Mouse (Mus musculus) heart, embryonic 10.5 days (tissue): ENCODE measurements at regions not wholly inside any gene's neighbourhood (a gene's known extent, or its start where the extent isn't known, plus 50 kb on each side); places are given as distances from the start of the nearest gene placed in this dataset.

Experiments used
- DNase-seq: peaks from one replicate; pipeline ENCODE4 v3.0.0-alpha.2; 2017; ENCODE audit warnings: low spot score
- H3K27ac ChIP-seq: fragments of 300-500 bp; sonication (generic); 2 replicates; pipeline ENCODE4 v1.5.1; 2016; ENCODE audit warnings: mild to moderate bottlenecking
- H3K27me3 ChIP-seq: fragments of 300-500 bp; sonication (generic); 2 replicates; pipeline ENCODE4 v1.6.1; 2016; ENCODE audit warnings: mild to moderate bottlenecking; ENCODE audit not compliant: poor library complexity, insufficient read depth, severe bottlenecking
- H3K36me3 ChIP-seq: fragments of 300-500 bp; sonication (generic); 2 replicates; pipeline ENCODE4 v1.6.1; 2016; ENCODE audit warnings: mild to moderate bottlenecking, moderate library complexity
- H3K4me1 ChIP-seq: fragments of 300-500 bp; sonication (generic); 2 replicates; pipeline ENCODE4 v1.6.1; 2016; ENCODE audit warnings: mild to moderate bottlenecking
- H3K4me3 ChIP-seq: fragments of 300-500 bp; sonication (generic); 2 replicates; pipeline ENCODE4 v1.5.1; 2016; ENCODE audit warnings: mild to moderate bottlenecking, moderate library complexity
- H3K9me3 ChIP-seq: fragments of 300-500 bp; sonication (generic); 2 replicates; pipeline ENCODE4 v1.6.1; 2016; ENCODE audit warnings: mild to moderate bottlenecking, moderate library complexity
- WGBS: fragments of 180-500 bp; shearing (Covaris S2); methylation state at CpG from one replicate; pipeline ENCODE4 v1.1.7; 2016; 5-methylcytosine and 5-hydroxymethylcytosine counted together

DNA sequence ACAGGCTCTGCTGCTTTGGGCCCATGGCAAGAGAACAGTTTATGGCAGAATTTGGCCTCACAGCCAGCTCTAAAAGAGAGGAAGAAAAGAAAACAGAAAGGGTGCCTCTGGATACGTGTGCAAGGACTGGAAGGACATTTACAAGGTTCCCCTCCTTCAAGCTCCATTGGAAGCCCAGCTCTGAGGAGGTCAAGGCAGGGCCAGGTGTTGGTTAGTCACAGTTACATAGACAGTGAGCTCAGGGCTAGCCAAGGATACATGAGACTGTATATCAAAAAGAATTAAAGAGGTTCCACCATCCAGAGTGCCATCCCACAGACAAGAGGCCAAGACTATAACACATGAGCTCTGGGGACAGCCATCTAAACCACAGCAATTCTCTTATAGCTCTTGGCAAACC, 131.6 kb upstream of the Jarid2 start:
- 66% methylated on average over 1 of the region's 1 CpGs for WGBS
- no peak overlapping the region for H3K4me3 ChIP-seq

DNA sequence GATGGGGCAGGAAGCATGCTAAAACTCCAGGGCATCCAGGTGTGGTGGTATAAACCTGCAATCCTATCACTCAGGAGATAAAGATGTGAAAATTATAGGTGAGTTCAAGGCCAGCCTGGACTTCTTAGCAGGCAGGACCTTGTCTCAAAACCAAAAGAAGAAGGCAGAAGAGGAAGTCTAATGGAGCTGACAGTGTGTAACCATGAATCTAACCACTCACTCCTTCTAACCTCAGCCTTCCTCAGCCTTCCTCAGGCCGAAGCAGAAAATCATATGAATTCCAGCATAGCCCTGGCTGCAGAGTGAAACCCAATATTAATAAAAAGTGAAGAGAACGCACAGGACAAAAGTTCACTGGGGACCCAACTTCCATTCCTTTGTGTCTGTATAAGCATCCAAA, 128.2 kb upstream of the Jarid2 start:
- Histone ChIP-seq H3K27me3 (no peaks in the 10 kb centered on the region), H3K9me3 (no peaks in the 10 kb centered on the region), H3K4me1 (no peaks in the 10 kb centered on the region), H3K4me3 (no peak overlapping the region), H3K36me3 (no peaks in the 10 kb centered on the region), H3K27ac (no peak overlapping the region)
- WGBS, result 89% methylated on average over 2 of the region's 2 CpGs
- no peak for DNase-seq

More for the DNA sequence above, 131.6 kb upstream of the Jarid2 start:
- Histone ChIP-seq H3K27ac (no peak overlapping the region), H3K9me3 (no peaks in the 10 kb centered on the region), H3K4me1 (no peaks in the 10 kb centered on the region), H3K36me3 (no peaks in the 10 kb centered on the region), H3K27me3 (no peaks in the 10 kb centered on the region)
- DNase-seq, result no peak

DNA sequence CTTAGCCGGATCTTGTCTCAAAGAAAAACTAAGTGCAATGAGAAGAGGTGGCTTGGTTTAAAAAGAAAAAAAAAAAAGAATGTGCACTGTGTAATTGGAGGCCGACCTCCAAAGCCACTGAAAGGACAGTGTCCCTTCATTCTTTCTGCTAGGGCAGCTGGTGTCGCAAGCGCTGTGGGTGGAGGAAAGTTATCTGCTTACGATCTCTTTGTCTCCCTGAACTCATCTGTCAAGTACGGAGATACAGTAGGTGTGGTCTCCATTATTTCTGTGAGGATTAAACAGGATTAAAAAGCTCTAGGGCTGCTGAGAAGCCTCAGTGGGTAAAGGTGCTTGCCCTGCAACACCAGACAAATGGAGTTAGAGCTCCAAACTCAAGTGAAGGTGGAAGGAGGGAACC, 126.6 kb upstream of the Jarid2 start:
- Histone ChIP-seq H3K4me1 (peaks cover 4% of the 10 kb centered on the region; the same call in 1 of the 2 replicates), H3K27me3 (no peaks in the 10 kb centered on the region), H3K9me3 (no peaks in the 10 kb centered on the region), H3K27ac (no peak overlapping the region), H3K36me3 (no peaks in the 10 kb centered on the region), H3K4me3 (no peak overlapping the region)
- DNase-seq, result no peak
- WGBS, result 38% methylated on average over 6 of the region's 6 CpGs

DNA sequence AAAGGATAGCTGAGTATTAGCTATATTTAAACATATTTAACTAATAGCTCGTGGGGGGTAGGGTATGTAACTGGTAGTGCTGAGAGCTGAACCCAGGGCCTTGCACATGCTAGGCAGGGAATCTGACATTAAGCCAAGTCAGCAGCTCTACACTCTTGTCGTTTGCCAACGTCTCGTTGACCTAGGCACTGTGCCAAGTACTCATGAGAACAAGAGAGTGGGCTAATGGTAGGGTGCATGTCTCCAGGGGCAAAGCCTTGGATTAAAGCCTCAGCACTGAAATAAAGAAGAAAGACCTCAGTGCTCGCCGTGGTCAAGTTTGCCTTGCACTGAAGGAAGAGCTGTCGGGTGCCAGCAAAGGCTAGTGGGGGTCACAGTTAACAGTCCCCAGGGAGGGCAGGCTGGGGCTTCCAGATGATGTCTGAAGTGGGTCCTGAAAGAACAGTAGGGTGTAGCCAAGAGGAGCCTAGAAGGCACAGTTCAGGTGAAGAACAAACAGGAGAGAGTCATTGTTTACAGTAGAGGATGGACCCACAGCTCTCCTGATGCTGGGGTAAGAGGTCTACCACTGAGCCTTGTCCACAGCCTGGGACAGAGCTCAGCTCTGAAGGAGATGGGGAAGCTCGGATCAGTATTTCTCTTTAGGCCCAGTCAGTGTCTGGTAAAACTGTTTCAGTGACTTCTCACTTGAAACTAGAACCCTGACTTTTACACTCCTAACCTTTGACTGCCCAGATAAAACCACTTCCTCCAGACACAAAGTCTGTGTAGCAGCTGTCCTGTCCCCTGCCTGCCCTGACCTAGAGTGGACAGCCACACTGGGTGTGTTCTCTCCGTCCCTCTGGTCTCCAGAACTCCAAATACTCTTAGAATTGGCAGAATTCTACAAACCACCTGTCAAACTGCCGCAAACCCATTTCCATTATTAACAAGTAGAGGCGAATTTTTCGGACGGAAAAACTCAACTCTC, 121.7 kb upstream of the Jarid2 start:
- Histone ChIP-seq H3K27me3 (no peaks in the 10 kb centered on the region), H3K4me3 (no peak overlapping the region), H3K27ac (no peak overlapping the region), H3K9me3 (no peaks in the 10 kb centered on the region), H3K4me1 (peaks cover 16% of the 10 kb centered on the region), H3K36me3 (no peaks in the 10 kb centered on the region)
- DNase-seq, result no peak
- WGBS, result 81% methylated on average over 13 of the region's 13 CpGs

DNA sequence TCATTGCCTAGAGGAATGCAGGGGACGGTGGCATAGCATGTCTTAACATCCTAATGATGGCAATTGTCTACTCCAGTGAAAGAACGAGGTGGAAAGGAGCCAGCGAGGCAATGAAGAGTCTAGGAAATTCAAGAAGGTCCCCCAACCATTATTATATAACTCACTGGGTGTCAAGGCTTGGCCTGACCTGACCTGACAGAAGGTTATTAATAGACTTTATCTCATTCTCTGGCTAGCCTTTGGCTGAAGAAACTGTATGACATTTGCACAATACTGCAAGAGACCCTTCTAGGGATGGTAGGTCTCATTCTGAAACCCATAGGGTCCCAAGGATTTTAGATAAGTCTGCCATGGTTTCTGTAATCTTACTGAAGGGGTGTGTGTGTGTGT, 121.0 kb upstream of the Jarid2 start:
- DNase-seq, result no peak
- 87% methylated on average over 3 of the region's 3 CpGs for WGBS

DNA sequence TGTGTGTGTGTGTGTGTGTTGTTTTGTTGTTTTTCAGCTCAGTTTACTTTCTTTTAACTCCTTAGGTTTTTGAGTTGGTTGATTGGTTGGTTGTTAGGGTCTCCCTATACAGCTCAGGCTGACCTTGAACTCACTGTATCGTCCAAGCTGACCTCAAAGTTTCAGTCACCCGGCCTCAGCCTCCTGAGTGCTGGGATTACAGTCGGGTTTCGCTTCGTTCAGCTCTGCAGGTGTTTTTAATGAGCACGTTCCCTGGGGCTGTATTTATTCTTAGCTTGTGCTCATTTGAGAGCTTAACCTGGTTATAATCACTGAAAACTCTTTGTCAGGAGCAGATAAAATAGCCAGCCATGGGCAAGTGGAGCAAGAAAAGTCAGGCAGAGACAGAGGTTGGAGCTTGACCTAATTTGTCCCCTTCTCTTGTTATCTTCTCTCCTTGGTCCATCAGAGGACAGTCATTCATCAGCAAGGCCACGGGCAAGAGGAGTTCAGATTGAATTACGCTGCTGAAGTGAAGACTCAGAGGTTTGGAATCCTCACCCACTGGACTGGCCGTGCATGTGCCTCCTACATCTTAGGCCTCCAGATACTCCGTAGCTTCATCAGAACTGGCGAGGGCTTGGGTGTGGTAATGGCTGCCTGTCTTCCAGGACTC, 120.5 kb upstream of the Jarid2 start:
- 41% methylated on average over 11 of the region's 11 CpGs for WGBS
- Histone ChIP-seq H3K36me3 (no peaks in the 10 kb centered on the region), H3K9me3 (no peaks in the 10 kb centered on the region), H3K27ac (peak overlapping the region; percentile 10; the same call in 1 of the 2 replicates), H3K27me3 (no peaks in the 10 kb centered on the region), H3K4me1 (peaks cover 16% of the 10 kb centered on the region), H3K4me3 (no peak overlapping the region)
- DNase-seq, result no peak

More for the DNA sequence above, 121.0 kb upstream of the Jarid2 start:
- Histone ChIP-seq H3K27ac (no peak overlapping the region), H3K27me3 (no peaks in the 10 kb centered on the region), H3K36me3 (no peaks in the 10 kb centered on the region), H3K4me1 (peaks cover 16% of the 10 kb centered on the region), H3K9me3 (no peaks in the 10 kb centered on the region), H3K4me3 (no peak overlapping the region)

DNA sequence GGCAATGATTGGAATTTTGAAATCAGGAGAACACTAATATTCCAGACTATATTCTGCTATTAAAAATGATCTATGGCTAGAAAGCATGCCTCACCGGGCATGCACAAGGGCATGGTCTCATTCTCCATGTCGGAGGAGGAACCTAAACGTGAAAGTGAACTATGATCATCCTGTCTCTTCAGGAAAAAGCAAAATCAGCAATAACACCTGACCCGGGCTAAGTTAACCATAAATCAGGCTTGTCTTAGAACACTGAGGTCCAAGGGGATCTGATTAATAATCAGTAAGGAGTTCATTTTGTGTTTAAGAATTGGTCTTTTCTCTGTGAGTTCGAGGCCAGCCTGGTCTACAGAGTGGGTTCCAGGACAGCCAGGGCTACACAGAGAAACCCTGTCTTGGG, 119.7 kb upstream of the Jarid2 start:
- peaks cover 16% of the 10 kb centered on the region for H3K4me1 ChIP-seq
- 85% methylated on average over 5 of the region's 5 CpGs for WGBS
- H3K27ac ChIP-seq, result no peak overlapping the region
- no peak for DNase-seq
- H3K4me3 ChIP-seq, result no peak overlapping the region
- no peaks in the 10 kb centered on the region for H3K9me3 ChIP-seq
- no peaks in the 10 kb centered on the region for H3K36me3 ChIP-seq
- no peaks in the 10 kb centered on the region for H3K27me3 ChIP-seq

DNA sequence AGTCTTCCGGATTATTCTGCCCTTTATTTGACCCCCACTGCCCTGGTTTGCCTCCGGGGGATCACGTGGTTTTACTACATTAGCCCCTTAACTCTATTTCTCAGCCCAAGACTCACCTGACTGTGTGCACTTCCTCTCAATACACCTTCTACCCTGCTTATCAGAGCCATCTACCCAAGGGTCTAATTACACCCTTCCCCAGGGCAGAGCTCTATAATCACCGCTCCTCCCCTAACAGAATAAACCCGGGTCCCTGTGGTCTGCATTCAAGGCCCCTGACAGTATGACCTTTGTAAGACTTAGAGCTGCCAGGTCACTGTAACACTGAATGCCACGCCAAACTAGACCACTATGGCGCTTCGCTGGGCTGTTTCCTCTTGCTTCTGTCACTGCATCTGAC, 113.6 kb upstream of the Jarid2 start:
- H3K27me3 ChIP-seq, result no peaks in the 10 kb centered on the region
- no peaks in the 10 kb centered on the region for H3K9me3 ChIP-seq
- H3K36me3 ChIP-seq, result no peaks in the 10 kb centered on the region
- no peaks in the 10 kb centered on the region for H3K4me1 ChIP-seq
- no peak overlapping the region for H3K27ac ChIP-seq
- WGBS, result 72% methylated on average over 8 of the region's 8 CpGs
- no peak overlapping the region for H3K4me3 ChIP-seq
- DNase-seq, result no peak

DNA sequence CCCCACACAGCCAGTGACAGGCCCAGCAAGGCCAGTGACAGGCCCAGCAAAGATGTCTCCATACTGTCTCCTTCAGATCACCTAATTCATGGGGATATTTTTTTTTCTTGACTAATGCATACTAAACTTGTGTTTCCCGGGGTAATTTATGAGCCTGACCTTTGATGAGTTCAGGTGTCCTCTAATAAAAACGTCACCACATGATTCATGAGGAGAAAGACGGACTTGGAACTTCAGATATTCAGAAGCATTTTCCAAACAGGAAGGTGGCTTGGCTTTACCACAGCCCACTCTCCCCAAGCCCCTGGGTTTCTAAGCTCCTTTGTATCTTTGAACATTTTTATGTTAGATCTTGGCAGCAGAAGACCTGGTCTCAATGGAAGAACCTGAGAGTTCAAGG, 110.9 kb upstream of the Jarid2 start:
- H3K27me3 ChIP-seq, result no peaks in the 10 kb centered on the region
- H3K36me3 ChIP-seq, result no peaks in the 10 kb centered on the region
- peaks cover 11% of the 10 kb centered on the region for H3K4me1 ChIP-seq
- H3K4me3 ChIP-seq, result no peak overlapping the region
- 71% methylated on average over 3 of the region's 3 CpGs for WGBS
- H3K27ac ChIP-seq, result no peak overlapping the region
- H3K9me3 ChIP-seq, result no peaks in the 10 kb centered on the region
- no peak for DNase-seq

DNA sequence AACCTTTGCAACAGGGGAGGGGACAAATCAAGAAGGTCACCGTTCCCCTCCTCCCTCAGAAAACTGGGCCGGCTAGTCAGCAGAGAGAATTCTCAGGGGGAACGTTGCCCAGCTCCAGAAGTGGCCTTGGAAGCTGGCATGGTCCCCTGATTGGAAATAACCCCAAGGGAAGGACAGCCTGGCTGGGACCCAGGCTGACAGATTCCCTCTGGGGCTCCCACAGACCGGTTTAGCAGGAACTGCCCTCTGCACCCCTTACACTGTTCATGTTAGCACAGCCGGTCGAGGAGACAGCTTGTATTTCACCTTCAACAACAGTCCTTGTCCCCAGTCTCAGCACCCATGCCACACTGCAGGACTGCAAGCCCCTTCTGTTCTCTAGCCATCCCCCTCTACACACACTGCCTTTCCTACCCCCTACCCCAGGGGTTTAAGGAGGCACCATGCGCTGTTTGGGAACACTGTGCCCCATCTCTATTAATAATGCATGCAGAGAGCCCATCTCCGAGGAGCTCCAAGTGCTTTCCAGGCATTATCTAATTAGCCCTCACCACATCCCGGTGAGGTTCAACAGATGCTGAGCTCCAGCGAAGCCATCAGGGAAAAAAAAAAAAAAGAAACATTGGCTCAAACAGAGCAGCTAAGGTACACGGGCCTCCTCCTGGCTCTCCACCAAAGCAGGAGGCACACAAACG, 106.5 kb upstream of the Jarid2 start:
- Histone ChIP-seq H3K4me3 (no peak overlapping the region), H3K4me1 (peaks cover 49% of the 10 kb centered on the region), H3K36me3 (no peaks in the 10 kb centered on the region), H3K27me3 (no peaks in the 10 kb centered on the region), H3K27ac (peak overlapping the region; percentile 71), H3K9me3 (no peaks in the 10 kb centered on the region)
- no peak for DNase-seq
- 24% methylated on average over 12 of the region's 12 CpGs for WGBS

DNA sequence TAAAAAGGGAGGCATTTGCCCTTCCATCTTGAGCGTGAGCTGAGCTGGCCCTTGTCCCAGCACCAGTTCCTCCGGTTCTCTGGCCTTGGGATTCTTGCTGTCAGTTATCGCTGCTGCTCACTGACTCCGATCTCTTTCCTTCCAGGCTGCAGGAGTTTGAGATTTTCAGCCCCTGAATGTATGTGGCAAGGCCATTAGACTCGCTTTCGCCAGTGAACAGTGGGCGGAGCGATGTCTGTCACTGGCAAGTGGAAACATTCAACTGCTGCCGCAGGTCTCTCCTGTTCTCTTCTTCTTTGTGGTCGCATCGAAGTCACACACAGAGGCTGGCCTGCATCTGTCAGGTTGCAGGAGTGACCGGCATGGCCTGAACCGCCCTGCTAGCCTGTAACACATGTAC, 104.6 kb upstream of the Jarid2 start:
- Histone ChIP-seq H3K4me1 (peaks cover 52% of the 10 kb centered on the region), H3K36me3 (no peaks in the 10 kb centered on the region), H3K27ac (peak overlapping the region; percentile 42; the same call in 1 of the 2 replicates), H3K27me3 (no peaks in the 10 kb centered on the region), H3K9me3 (no peaks in the 10 kb centered on the region), H3K4me3 (no peak overlapping the region)
- WGBS, result 52% methylated on average over 13 of the region's 13 CpGs
- DNase-seq, result no peak

DNA sequence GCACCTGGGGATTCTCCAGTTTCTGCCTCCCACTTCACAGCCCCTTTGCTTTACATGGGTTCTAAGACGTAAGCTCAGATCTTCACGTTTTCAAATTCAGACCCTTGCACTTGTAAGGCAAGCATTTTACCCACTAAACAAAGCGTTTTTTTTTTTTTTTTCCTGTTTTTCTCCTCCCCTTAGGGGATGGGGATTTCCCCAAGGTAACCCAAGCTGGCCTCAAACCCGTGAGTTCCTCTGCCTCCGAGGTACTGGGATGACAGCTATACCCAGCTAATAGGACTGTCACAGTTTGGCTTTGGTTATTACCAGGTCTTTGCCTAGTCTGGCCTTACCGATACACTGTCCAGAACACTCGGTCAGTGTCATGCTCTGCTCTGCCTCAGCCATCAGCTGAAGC, 103.5 kb upstream of the Jarid2 start:
- Histone ChIP-seq H3K27me3 (no peaks in the 10 kb centered on the region), H3K9me3 (no peaks in the 10 kb centered on the region), H3K4me3 (no peak overlapping the region), H3K27ac (peak overlapping the region; percentile 42; the same call in 1 of the 2 replicates), H3K4me1 (peaks cover 62% of the 10 kb centered on the region), H3K36me3 (no peaks in the 10 kb centered on the region)
- DNase-seq, result no peak
- WGBS, result 56% methylated on average over 7 of the region's 7 CpGs

DNA sequence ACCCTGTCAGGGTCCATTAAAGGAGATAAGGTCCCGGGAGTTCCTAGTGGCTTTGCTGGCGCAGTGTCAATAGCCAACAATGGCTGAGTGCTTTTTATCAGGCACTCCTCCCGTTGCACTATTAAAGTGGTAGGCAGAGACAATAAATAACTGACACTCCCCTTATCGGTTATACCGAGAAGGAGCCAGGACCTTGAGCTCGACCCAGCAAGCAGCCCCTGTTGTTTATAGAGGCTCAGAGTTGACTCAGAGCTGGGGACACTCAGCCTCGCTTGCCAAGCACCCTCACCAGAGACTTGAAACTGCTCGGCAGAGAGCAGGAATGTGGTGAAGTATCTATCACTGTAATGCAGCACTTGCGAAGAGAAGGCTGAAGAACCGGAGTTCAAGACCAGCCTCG, 102.5 kb upstream of the Jarid2 start:
- Histone ChIP-seq H3K4me1 (peaks cover 62% of the 10 kb centered on the region), H3K27ac (peak overlapping the region; percentile 24; the same call in 1 of the 2 replicates), H3K36me3 (no peaks in the 10 kb centered on the region), H3K27me3 (no peaks in the 10 kb centered on the region), H3K4me3 (no peak overlapping the region), H3K9me3 (no peaks in the 10 kb centered on the region)
- WGBS, result 20% methylated on average over 11 of the region's 11 CpGs
- no peak for DNase-seq
